Mouse (Mus musculus) monocyte, adult 5-6 weeks (primary cell): Measurements from ENCODE around the gene Il18r1. TPM values are rescaled to one million over a fixed set of nuclear protein-coding genes. Genes with fewer than 3 reads are reported as not detected.

Experiments used
- total RNA-seq: library from RNA; stranded (forward); fragments of 200-1000, 200-491, 200-594 nt; gene quantifications from 3 replicates; pipeline ENCODE4 v1.2.3, GENCODE M21; 2017

Gene Il18r1
- total RNA-seq, 1 experiment from 2014 or later: 89.9 TPM

Other genes with a start within 250 kb of the Il18r1 start
- gene Il1r1, start 240.5 kb upstream of the Il18r1 start, total RNA-seq: 0.19 TPM in 1 of 3 replicates, not detected in the others
- 0.57 to 1.9 TPM (median 1.2 TPM) in 3 replicates for gene Il1rl2, start 140.9 kb upstream of the Il18r1 start, total RNA-seq
- gene Il1rl1, start 36.0 kb upstream of the Il18r1 start, total RNA-seq: 3.8 to 19.9 TPM (median 18.4 TPM) in 3 replicates
- gene Il18rap, start 49.8 kb downstream of the Il18r1 start, total RNA-seq: 129 to 500 TPM (median 141 TPM) in 3 replicates
- gene Slc9a4, start 114.5 kb downstream of the Il18r1 start, total RNA-seq: 0.57 to 0.78 TPM in 2 of 3 replicates, not detected in the other
- gene Slc9a2, start 215.0 kb downstream of the Il18r1 start, total RNA-seq: 0.87 to 1.1 TPM (median 0.96 TPM) in 3 replicates